Mouse (Mus musculus): Measurements from ENCODE around the gene Wdr31. TPM values are rescaled to one million over a fixed set of nuclear protein-coding genes. Genes with fewer than 3 reads are reported as not detected.
"Not testable (repeated sequence)": the region's sequence is repeated elsewhere in the genome, so short reads cannot be mapped to it uniquely, and the experiment has no call there.

Wdr31 gene
- total and polyA plus RNA-seq, 2 experiments from 2014 or later: 13.1 to 25.9 TPM

DNA sequence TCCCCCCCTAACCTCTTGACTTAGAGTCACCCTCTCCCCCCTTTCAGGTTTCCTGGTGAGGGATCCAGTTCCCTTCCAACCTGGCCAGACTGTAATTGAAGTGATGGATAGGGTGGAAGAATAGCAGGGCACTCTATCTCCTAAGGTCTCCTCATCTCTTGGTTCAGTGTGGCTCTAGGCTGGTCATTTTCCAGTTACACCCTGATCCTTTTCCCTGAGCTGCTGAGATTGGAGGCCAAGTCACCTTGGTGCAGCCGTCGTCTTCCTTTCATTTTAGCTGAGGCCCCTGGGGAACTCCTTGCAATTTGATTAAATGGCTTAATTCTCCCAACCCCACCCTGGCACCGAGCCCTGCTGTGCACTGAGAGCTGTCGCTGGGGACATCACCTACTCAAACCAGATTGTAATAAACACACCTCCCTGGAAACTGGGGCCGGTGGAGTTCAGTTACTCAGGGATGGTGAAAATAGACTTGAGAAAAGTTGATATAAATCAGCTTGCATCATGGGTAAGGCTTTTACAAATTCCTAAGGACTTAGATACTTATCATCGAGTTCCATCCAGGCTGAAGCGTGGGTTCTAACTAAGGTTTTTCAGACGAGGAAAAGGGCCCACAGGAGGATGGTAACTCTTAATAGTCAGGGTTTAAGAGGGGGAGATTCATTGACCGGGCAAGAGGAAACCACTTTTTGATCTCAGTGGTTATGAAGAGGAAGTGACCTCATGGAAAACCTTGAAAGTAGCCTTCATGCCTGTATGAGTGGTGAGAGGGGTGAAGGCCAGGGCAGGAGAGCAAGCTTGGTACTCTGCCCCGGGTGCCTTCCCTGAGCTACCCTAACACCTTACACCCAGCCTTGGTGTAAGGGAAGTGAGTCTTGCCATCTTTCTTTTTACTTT lies 10.3 kb upstream of the Wdr31 start:
- Histone ChIP-seq H3K36me3 (ENCODE audit: insufficient read depth, low read length) (no peaks in the 10 kb centered on the region), H3K4me3 (ENCODE audit: low read depth, low read length) (no peak overlapping the region), H3K9ac (replicated peaks; ENCODE audit: low read length, poor library complexity, severe bottlenecking) (no peak overlapping the region), H3K4me1 (ENCODE audit: insufficient read depth, low read length) (no peaks in the 10 kb centered on the region), H3K4me2 (ENCODE audit: low read depth, low read length, poor library complexity, severe bottlenecking) (no peak overlapping the region), H3K9me3 (ENCODE audit: low read length) (no peaks in the 10 kb centered on the region), H3K27me3 (ENCODE audit: insufficient read depth, low read length) (0 out of 2 replicates have a peak, but pooled peaks cover 4% of the 10 kb centered on the region), H3K27ac (ENCODE audit: low read depth, low read length) (no peak overlapping the region)
- 46% methylated on average over 10 of the region's 10 CpGs for WGBS
- DNase-seq (ENCODE audit: low spot score) (no peak), ATAC-seq (ENCODE audit: low FRiP score) (peak; percentile 21; the same call in 1 of the 2 replicates)
- TF ChIP-seq CTCF (IDR thresholded peaks at IDR 0.05): no peak

DNA sequence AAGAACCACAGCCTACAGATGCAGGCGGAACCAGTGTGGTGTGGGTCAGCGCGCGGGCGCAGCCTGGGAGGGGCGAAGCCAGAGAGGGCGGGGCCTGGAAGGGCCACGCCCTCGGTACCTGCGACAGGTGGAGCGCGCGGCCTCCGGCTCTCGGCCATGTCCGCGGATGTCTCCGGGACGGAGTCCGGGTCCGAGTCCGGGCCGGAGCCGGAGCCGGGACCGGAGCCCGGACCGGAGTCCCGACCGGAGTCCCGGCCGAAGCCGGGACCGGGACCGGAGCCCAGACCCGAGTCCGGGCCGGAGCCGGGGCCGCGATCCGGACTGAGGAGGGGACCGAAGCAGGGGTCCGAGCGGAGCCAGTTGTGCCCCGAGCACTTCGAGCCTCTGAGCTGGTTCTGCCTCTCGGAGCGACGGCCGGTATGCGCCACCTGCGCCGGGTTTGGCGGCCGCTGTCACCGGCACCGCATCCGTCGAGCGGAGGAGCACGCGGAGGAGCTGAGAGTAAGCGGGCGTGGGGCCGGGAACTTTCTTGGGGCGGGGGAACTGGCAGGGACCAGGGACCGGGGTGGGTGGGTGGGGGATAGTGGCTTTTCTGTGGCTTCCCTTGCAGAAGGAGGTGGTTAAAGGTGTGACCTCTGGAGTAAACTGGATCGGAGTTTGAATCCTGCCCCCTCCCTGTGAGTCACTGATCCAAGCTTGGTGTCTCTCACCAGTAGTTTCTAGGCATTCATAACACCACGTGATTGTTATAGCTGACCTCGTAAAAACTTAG lies 9.4 kb upstream of the Wdr31 start, which contains the start of gene Bspry:
Gene Bspry (plus strand): TSS at position 117 of the 772 bp plus-strand sequence.
- no peaks in the 10 kb centered on the region for H3K4me1 ChIP-seq (ENCODE audit: insufficient read depth, low read length)
- peak within 1 kb of the TSS; percentile 78 for H3K4me2 ChIP-seq (ENCODE audit: low read depth, low read length, poor library complexity, severe bottlenecking)
- H3K36me3 ChIP-seq (ENCODE audit: insufficient read depth, low read length): no peaks in the 10 kb centered on the region
- no peak for DNase-seq (ENCODE audit: low spot score)
- H3K27me3 ChIP-seq (ENCODE audit: insufficient read depth, low read length): 0 out of 2 replicates have a peak, but pooled peaks cover 4% of the 10 kb centered on the region
- no peak for TF ChIP-seq CTCF (IDR thresholded peaks at IDR 0.05)
- H3K9ac ChIP-seq (replicated peaks; ENCODE audit: low read length, poor library complexity, severe bottlenecking): peak within 1 kb of the TSS; percentile 46
- H3K9me3 ChIP-seq (ENCODE audit: low read length): no peaks in the 10 kb centered on the region
- ATAC-seq (ENCODE audit: low FRiP score): peak; percentile 67
- WGBS: 2% methylated on average over 59 of the region's 71 CpGs
- H3K27ac ChIP-seq (ENCODE audit: low read depth, low read length): no peak within 1 kb of the TSS
- peak within 1 kb of the TSS; percentile 41 for H3K4me3 ChIP-seq (ENCODE audit: low read depth, low read length)

DNA sequence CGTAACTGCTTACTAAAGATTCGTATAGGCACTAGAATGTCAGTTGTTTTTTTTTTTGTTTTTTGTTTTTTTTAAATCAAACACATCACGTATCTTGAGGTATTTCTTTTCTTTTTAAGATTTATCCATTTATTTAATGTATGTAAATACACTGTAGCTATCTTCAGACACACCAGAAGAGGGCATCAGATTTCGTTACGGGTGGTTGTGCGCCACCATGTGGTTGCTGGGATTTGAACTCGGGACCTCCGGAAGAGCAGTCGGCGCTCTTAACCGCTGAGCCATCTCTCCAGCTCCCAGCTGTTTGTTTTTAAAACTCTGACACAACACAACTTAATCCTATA lies 8.9 kb upstream of the Wdr31 start:
- not testable (repeated sequence) for H3K36me3 ChIP-seq (ENCODE audit: insufficient read depth, low read length); DNase-seq (ENCODE audit: low spot score); ATAC-seq (ENCODE audit: low FRiP score); H3K4me1 ChIP-seq (ENCODE audit: insufficient read depth, low read length); H3K9me3 ChIP-seq (ENCODE audit: low read length); H3K27ac ChIP-seq (ENCODE audit: low read depth, low read length); H3K27me3 ChIP-seq (ENCODE audit: insufficient read depth, low read length)
- Histone ChIP-seq H3K4me3 (ENCODE audit: low read depth, low read length) (peak overlapping the region; percentile 41), H3K9ac (replicated peaks; ENCODE audit: low read length, poor library complexity, severe bottlenecking) (peak overlapping the region; percentile 46), H3K4me2 (ENCODE audit: low read depth, low read length, poor library complexity, severe bottlenecking) (peak overlapping the region; percentile 78)
- TF ChIP-seq CTCF (IDR thresholded peaks at IDR 0.05): peak; percentile 77
- WGBS: 15% methylated on average over 11 of the region's 11 CpGs

DNA sequence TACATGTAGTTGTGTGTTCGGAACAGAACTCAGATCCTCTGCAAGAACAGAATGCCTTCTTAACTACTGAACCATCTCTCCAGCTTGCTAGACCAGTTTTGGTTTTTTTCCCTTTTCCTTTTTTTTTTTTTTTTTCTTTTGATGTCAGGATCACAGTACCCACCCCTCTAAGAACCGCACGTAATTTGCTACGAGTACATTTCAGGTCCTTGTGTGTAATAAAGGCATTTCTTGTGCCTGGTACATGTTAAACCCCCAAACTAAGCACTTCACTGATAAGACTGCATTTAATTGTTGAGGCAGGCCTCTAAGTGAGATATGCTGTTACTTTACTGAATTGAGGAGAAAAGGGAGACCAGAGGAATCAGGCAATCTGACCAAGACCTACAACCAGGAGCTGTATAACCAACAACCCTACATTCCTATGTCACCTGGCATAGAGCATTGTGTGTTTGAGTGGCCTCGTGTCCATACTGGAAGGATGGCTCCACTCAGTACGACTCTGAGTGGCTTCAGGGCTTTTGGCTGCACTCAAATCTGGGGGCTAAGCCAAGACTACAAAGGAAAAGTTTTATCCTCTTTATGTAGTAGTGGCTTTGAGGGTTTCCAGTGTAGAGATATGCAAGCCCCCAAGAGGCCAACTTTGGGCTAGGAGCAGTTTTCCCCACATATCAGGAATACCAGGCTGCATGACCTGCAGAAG lies 7.0 kb upstream of the Wdr31 start:
- no peak for DNase-seq (ENCODE audit: low spot score)
- Histone ChIP-seq H3K4me1 (ENCODE audit: insufficient read depth, low read length) (no peaks in the 10 kb centered on the region), H3K27me3 (ENCODE audit: insufficient read depth, low read length) (0 out of 2 replicates have a peak, but pooled peaks cover 4% of the 10 kb centered on the region), H3K9ac (replicated peaks; ENCODE audit: low read length, poor library complexity, severe bottlenecking) (no peak overlapping the region), H3K9me3 (ENCODE audit: low read length) (no peaks in the 10 kb centered on the region), H3K4me2 (ENCODE audit: low read depth, low read length, poor library complexity, severe bottlenecking) (no peak overlapping the region), H3K4me3 (ENCODE audit: low read depth, low read length) (no peak overlapping the region), H3K27ac (ENCODE audit: low read depth, low read length) (no peak overlapping the region), H3K36me3 (ENCODE audit: insufficient read depth, low read length) (no peaks in the 10 kb centered on the region)
- ATAC-seq (ENCODE audit: low FRiP score): no peak
- 83% methylated on average over 6 of the region's 6 CpGs for WGBS
- TF ChIP-seq CTCF (IDR thresholded peaks at IDR 0.05): no peak

DNA sequence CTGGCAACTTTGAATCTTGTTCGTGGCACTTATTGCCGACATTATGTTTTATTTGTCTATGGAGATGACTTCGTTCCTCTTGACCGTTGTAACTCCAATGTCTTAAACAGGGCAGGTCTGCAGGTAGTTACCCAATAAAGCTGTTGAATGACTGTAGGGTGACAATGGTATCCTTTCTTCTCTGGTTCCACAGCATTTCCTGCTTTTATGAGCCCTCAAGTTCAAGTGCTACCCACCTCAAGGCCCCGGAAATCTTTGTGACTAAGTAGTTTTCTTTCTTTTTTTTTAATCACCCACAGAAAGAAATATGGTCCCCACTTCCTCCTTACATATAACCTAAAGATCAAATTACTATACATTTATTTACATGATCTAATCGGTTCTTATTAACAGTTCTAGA lies 5.1 kb upstream of the Wdr31 start:
- WGBS: 93% methylated on average over 6 of the region's 6 CpGs
- Histone ChIP-seq H3K4me2 (ENCODE audit: low read depth, low read length, poor library complexity, severe bottlenecking) (no peak overlapping the region), H3K4me3 (ENCODE audit: low read depth, low read length) (no peak overlapping the region), H3K9me3 (ENCODE audit: low read length) (no peaks in the 10 kb centered on the region), H3K36me3 (ENCODE audit: insufficient read depth, low read length) (no peaks in the 10 kb centered on the region), H3K9ac (replicated peaks; ENCODE audit: low read length, poor library complexity, severe bottlenecking) (no peak overlapping the region), H3K27me3 (ENCODE audit: insufficient read depth, low read length) (0 out of 2 replicates have a peak, but pooled peaks cover 4% of the 10 kb centered on the region), H3K27ac (ENCODE audit: low read depth, low read length) (no peak overlapping the region), H3K4me1 (ENCODE audit: insufficient read depth, low read length) (no peaks in the 10 kb centered on the region)
- ATAC-seq (ENCODE audit: low FRiP score): no peak
- DNase-seq (ENCODE audit: low spot score): no peak
- no peak for TF ChIP-seq CTCF (IDR thresholded peaks at IDR 0.05)
